Mouse (Mus musculus) heart, postnatal 36 days (tissue): ENCODE measurements around the gene Cdc5l. TPM values are rescaled to one million over a fixed set of nuclear protein-coding genes. Genes with fewer than 3 reads are reported as not detected.
"Not testable (repeated sequence)": the region's sequence is repeated elsewhere in the genome, so short reads cannot be mapped to it uniquely, and the experiment has no call there.

Experiments used
- DNase-seq, 2 experiments: peaks; one replicate each; pipeline ENCODE4 v3.0.0; 2021 to 2022
- intact Hi-C: fragments of 180-260 bp; cut with DNase I; formaldehyde crosslinking; loops from one replicate; pipeline ENCODE4 v1.15.1; 2025
- total RNA-seq, 2 experiments: library from RNA; stranded (reverse); gene quantifications; 2 replicates each; pipeline ENCODE4 v1.2.3; 2021

Cdc5l gene
- total RNA-seq, result 10 to 100 TPM; 36.2 to 38.2 TPM

GRCm38 (mm10) chr17:45433419-45434261 lies at the start of gene Cdc5l:
Gene Cdc5l, minus strand, starts transcription at chr17:45433737.
- DNase-seq, result peak; percentile 96 to 98

DNA sequence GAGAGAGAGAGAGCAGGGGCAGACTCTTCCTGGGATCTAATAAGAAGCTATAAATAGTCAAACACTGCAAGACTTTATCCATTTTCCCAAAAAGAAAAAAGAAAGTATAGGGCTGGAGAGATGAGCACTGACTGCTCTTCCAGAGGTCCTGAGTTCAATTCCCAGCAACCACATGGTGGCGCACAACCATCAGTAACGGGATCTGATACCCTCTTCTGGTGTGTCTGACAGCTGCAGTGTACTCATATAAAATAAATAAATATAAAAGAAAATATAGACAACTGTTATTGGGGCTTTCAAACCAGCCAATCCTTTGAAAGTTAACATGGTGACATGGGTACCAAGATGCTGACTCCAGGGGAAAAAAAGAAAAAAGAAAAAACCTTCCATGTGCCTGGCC lies 46.9 kb upstream of the Cdc5l start:
- intact Hi-C loops, result no loop called here
- DNase-seq, result no peak

More at GRCm38 (mm10) chr17:45433419-45434261, at the start of gene Cdc5l:
- intact Hi-C loops, result no loop called here

DNA sequence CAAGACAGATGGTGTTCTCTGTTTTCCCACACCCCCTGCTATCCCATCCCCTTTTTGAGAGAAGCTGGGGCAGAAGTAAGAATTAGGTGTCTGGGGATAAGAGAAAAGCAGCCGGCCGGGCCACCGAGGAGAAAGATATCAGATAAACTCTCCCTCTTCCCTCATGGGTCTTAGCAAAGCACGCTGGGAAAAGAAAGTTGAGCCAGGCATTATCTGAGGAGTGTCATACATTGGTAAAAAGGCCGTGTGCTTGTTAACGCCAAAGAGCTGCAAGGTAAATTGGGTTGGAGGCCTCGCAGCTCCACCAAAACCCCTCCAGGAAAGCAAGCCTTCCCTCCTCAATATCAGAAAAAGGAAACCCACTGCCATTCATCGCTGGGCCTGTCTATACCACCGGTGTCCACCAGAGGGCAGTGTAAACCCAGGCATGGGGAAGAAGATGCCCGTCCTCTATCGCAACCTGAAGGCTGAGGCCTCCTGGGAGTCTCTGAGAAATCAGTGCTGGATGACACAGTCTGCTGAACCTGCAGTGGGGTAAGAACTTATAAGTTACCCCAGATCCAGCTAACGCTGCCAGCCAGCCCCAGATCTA lies 44.8 kb upstream of the Cdc5l start:
- intact Hi-C loops, result loop anchor here (1.0 to 5.0 kb wide), 3 partner anchors 28 to 164 kb away; partner anchors contain the start of gene Aars2
- peak; percentile 77 to 86 for DNase-seq

DNA sequence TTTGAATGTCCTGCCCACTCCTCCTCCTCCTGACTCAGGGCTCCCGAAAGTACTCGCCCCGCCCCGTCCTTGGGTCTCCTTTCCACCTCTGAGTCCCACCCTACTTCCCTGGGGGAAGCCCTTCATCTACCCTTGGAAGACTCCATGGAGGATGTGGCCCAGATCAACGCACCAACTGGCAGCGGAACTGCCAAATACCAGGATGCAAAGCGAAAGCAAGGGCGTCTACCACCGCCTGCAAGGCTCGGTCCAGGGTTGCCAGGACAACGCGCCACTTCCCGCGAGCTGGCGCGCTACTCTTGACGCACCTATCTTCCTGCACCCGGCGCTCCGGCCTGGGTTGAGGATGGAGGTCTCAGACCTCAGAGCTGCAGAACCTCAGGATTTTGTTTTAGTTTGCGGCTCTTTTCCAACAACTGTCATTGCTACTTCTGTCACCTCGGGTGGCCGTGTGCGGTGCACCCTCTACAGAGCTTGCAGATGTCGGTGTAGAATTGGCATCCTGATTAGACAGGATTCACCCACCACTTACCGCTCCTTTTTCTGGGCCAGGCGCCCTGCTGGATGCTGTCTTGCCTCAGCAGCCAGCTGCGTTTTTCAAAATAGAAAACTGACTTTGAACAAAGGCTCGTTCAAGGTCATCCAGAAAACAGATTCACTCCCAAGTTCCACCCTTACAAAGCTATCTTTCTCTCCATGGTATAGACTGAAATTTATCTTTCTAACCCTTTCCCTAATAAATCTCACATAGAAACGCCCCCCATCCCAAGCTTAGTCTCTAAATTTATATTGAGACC lies 41.3 kb upstream of the Cdc5l start, which contains the start of gene Spats1:
Spats1 (minus strand) TSS at position 747 of the 797 bp plus-strand sequence.
- peak; percentile 40 to 41 for DNase-seq
- intact Hi-C loops, result loop anchor here (5.0 kb wide), 1 partner anchor 167 kb away; no protein-coding TSS in a partner anchor

DNA sequence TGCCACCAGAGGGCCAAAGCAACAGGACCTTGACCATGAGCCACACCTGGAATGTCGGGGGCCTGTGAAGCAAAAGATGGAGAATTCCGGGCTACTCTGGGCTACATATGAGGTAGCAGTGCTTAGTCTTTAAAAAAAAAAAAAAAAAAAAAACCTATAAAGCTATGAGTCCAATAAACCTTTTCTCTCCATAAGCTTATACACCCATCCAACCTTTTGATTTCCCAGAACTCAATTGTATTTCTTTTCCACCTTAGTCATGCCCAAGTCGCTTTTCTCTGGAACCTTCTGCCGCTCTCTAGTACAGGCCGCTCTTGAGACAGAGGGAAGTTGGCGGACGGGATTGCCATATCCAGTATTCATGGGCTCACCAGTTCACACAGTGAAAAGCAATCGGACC lies 40.6 kb upstream of the Cdc5l start:
- DNase-seq, result no peak
- intact Hi-C loops, result no loop called here

DNA sequence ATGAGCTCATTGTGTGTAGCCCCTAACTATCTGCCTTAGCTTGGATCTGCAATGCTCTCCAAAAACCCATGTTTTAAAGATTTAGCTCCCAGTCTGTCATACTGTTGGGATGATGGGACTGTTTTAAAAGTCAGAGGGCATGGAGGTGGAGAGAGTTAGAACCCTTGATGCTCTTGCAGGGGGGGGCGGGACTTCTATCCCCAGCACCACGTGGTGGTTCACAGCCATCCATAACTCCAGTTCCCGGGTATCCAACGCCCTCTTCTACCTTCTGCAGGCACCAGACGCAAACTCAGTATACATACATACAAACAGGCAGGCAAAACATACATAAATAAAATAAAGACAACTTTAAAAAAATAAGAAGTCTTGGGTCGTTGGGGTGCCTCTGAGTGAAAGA lies 40.1 kb upstream of the Cdc5l start:
- DNase-seq, result no peak
- intact Hi-C loops, result no loop called here

GRCm38 (mm10) chr17:45470726-45471125 lies 37.2 kb upstream of the Cdc5l start:
- intact Hi-C loops, result no loop called here
- no peak for DNase-seq

- DNase-seq, result no peak
- intact Hi-C loops, result no loop called here
Measured at GRCm38 (mm10) chr17:45468302-45468701, 34.8 kb upstream of the Cdc5l start.

GRCm38 (mm10) chr17:45466701-45467100 lies 33.2 kb upstream of the Cdc5l start:
- intact Hi-C loops, result no loop called here

GRCm38 (mm10) chr17:45464255-45464654 lies 30.7 kb upstream of the Cdc5l start:
- no peak for DNase-seq
- intact Hi-C loops, result no loop called here

More at GRCm38 (mm10) chr17:45466701-45467100, 33.2 kb upstream of the Cdc5l start:
- DNase-seq, result no peak

GRCm38 (mm10) chr17:45462506-45462905 lies 29.0 kb upstream of the Cdc5l start:
- intact Hi-C loops, result no loop called here

DNA sequence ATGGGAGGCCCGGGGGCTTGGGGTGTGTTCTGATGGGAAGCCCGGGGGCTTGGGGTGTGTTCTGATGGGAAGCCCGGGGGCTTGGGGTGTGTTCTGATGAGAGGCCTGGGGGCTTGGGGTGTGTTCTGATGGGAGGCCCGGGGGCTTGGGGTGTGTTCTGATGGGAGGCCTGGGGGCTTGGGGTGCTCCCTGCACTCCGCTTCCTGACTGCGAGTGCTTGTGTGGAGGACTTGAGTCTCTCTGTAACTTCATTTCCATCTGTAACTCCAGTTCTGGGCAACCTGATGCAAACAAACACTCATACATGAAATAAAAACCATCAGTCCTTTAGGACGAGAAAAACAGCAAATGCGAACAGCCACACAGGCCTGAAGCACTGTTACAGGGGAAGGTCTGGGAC lies 25.5 kb upstream of the Cdc5l start:
- no peak for DNase-seq
- intact Hi-C loops, result no loop called here

More at GRCm38 (mm10) chr17:45462506-45462905, 29.0 kb upstream of the Cdc5l start:
- DNase-seq, result no peak

GRCm38 (mm10) chr17:45458516-45458915 lies 25.0 kb upstream of the Cdc5l start:
- DNase-seq, result no peak
- intact Hi-C loops, result no loop called here

- intact Hi-C loops, result no loop called here
- DNase-seq, result no peak
Measured at GRCm38 (mm10) chr17:45457487-45457886, 23.9 kb upstream of the Cdc5l start.

- no peak for DNase-seq
- intact Hi-C loops, result no loop called here
Measured at GRCm38 (mm10) chr17:45456260-45457152, 23.0 kb upstream of the Cdc5l start.

- intact Hi-C loops, DNase-seq: not testable (repeated sequence)
Measured at GRCm38 (mm10) chr17:45455783-45456182, 22.2 kb upstream of the Cdc5l start.

GRCm38 (mm10) chr17:45454794-45455193 lies 21.3 kb upstream of the Cdc5l start:
- intact Hi-C loops, result no loop called here
- DNase-seq, result no peak

DNA sequence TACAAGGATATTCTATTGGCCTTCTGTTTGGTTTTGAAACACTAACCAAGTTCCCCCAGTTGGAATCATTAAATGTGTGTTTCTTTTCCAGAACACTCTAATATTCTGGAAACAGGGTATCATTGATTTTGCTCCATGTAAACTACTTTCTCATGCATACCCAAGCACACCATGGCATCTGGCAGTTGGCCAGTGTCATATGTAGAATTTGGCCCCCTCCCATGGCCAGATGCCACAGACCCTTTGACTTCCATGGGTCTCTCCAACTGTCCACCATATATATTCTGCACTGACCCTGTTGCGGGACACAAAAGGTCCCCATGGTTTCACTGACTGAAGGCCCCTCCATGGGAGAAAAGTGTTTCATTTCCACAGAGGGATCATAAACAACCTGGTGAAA lies 18.7 kb upstream of the Cdc5l start:
- intact Hi-C loops, result no loop called here
- DNase-seq, result no peak

DNA sequence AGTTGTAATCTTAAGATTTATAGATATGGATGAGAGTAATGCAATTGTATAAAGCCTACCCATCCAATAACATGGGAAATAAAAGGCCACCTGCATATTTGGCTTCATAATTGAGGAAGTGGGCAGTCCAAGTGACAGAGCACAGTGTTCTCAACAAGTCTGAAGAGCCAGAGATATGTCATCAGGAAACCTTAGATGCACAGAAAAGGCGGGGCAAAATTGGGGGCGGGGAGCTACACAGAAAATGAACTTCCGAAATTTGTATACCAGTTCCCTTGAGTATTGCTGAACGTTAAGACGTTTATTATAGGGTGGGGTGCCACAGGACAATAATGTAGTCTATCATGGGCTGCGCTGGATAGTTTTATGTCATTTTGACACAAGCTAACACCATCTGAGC lies 16.6 kb upstream of the Cdc5l start:
- intact Hi-C loops, result no loop called here

DNA sequence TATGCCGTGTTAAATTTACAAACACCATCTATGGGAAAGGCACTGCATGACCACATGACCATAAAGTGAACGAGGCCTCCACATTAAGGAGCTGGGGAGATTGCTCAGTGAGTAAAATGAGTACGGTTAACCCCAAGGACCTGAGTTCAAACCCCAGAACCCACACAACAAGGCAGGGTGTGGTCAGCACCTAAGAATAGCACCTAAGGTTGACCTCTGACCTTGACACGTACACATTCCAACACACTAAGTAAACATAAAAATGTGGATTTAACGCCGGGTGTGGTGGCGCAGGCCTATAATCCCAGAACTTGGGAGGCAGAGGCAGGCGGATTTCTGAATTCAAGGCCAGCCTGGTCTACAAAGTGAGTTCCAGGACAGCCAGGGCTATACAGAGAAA lies 16.0 kb upstream of the Cdc5l start:
- no peak for DNase-seq
- intact Hi-C loops, result no loop called here

More for the DNA sequence above, 16.6 kb upstream of the Cdc5l start:
- no peak for DNase-seq
